Mouse (Mus musculus): ENCODE measurements around the gene Trpc5. TPM values are rescaled to one million over a fixed set of nuclear protein-coding genes. Genes with fewer than 3 reads are reported as not detected.

Trpc5 gene
- polyA plus RNA-seq, 1 experiment from 2014 or later: 0.06 TPM

DNA sequence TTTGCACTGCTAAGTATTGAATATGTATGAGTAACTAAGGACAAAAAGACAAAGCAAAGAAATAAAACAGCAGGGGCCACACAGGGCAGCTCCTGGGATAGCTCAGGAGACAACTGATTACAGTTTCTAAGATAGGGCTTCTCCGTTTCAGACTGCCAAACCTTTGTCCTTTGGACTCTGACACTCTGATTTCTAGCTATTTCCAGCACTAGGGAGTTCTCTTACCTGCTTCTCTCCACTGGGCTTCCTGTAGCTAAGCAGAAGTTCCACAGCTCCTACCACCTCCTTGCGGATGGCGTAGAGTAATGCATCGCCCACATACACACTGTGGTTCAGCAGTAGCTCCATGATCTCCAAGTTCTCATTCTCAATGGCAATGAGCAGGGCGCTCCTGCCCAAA is 164.7 kb downstream of the Trpc5 start:
- H3K36me3 ChIP-seq: no peaks in the 10 kb centered on the region
- no peaks in the 10 kb centered on the region for H3K9me3 ChIP-seq (replicated peaks)
- 73% methylated on average over 5 of the region's 5 CpGs for WGBS (ENCODE audit: insufficient replicate concordance)
- no peak for ATAC-seq
- H3K4me1 ChIP-seq: no peaks in the 10 kb centered on the region
- no peak overlapping the region for H3K9ac ChIP-seq
- H3K4me3 ChIP-seq: no peak overlapping the region
- no peak overlapping the region for H3K27ac ChIP-seq
- H3K4me2 ChIP-seq: no peak overlapping the region
- H3K27me3 ChIP-seq (replicated peaks): no peaks in the 10 kb centered on the region

DNA sequence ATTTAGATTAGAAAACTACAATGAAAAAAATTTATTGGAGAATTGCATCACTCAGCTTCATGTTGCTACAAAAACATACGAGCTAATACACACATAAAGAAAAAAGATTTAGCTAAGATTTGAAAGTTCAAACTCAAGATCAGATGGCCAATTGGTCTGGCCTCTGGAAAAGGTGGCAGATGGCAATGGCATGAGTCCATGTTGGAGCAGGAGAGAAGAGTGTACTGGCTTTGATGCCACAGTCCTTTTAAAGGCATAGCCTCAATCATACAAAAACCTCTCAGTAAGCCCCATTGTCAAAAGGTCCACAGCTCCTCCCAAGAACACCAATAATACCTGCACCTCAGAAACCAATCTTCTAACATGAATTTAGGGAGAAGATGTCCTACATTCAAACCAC is 196.6 kb downstream of the Trpc5 start:
- no peaks in the 10 kb centered on the region for H3K4me1 ChIP-seq
- H3K4me2 ChIP-seq: no peak overlapping the region
- ATAC-seq: no peak
- WGBS (ENCODE audit: insufficient replicate concordance): 48% methylated on average over 1 of the region's 1 CpGs
- no peak overlapping the region for H3K27ac ChIP-seq
- no peaks in the 10 kb centered on the region for H3K9me3 ChIP-seq (replicated peaks)
- H3K27me3 ChIP-seq (replicated peaks): no peaks in the 10 kb centered on the region
- H3K36me3 ChIP-seq: no peaks in the 10 kb centered on the region
- H3K4me3 ChIP-seq: no peak overlapping the region
- no peak overlapping the region for H3K9ac ChIP-seq

GRCm38 (mm10) chrX:144464416-144464815 is 223.6 kb downstream of the Trpc5 start:
- no peak overlapping the region for H3K9ac ChIP-seq
- H3K4me2 ChIP-seq: no peak overlapping the region
- no peak for ATAC-seq
- H3K36me3 ChIP-seq: no peaks in the 10 kb centered on the region
- no peaks in the 10 kb centered on the region for H3K4me1 ChIP-seq
- WGBS (ENCODE audit: insufficient replicate concordance): 64% methylated on average over 2 of the region's 2 CpGs
- no peaks in the 10 kb centered on the region for H3K9me3 ChIP-seq (replicated peaks)
- H3K27ac ChIP-seq: no peak overlapping the region
- H3K27me3 ChIP-seq (replicated peaks): no peaks in the 10 kb centered on the region
- no peak overlapping the region for H3K4me3 ChIP-seq

- Histone ChIP-seq H3K36me3 (no peaks in the 10 kb centered on the region), H3K27me3 (replicated peaks) (no peaks in the 10 kb centered on the region), H3K4me2 (no peak within 1 kb of the TSS), H3K9me3 (replicated peaks) (no peaks in the 10 kb centered on the region), H3K4me3 (no peak within 1 kb of the TSS), H3K9ac (no peak within 1 kb of the TSS), H3K4me1 (no peaks in the 10 kb centered on the region), H3K27ac (no peak within 1 kb of the TSS)
- no peak for ATAC-seq
- 62% methylated on average over 5 of the region's 5 CpGs for WGBS (ENCODE audit: insufficient replicate concordance)
These were observed 231.7 kb downstream of the Trpc5 start, which contains the start of gene Trpc5os for GRCm38 (mm10) chrX:144456281-144456680. Gene Trpc5os (plus strand): TSS chrX:144456581.

GRCm38 (mm10) chrX:144423848-144424247 is 264.1 kb downstream of the Trpc5 start:
- Histone ChIP-seq H3K27me3 (replicated peaks) (no peaks in the 10 kb centered on the region), H3K4me1 (no peaks in the 10 kb centered on the region), H3K36me3 (no peaks in the 10 kb centered on the region), H3K4me3 (no peak overlapping the region), H3K27ac (no peak overlapping the region), H3K9me3 (replicated peaks) (no peaks in the 10 kb centered on the region), H3K4me2 (no peak overlapping the region), H3K9ac (no peak overlapping the region)
- WGBS (ENCODE audit: insufficient replicate concordance): 53% methylated on average over 3 of the region's 3 CpGs
- no peak for ATAC-seq

GRCm38 (mm10) chrX:144421091-144421490 is 266.9 kb downstream of the Trpc5 start:
- 80% methylated on average over 1 of the region's 1 CpGs for WGBS (ENCODE audit: insufficient replicate concordance)
- no peaks in the 10 kb centered on the region for H3K4me1 ChIP-seq
- no peak overlapping the region for H3K4me2 ChIP-seq
- H3K36me3 ChIP-seq: no peaks in the 10 kb centered on the region
- no peak overlapping the region for H3K27ac ChIP-seq
- no peaks in the 10 kb centered on the region for H3K27me3 ChIP-seq (replicated peaks)
- H3K4me3 ChIP-seq: no peak overlapping the region
- no peaks in the 10 kb centered on the region for H3K9me3 ChIP-seq (replicated peaks)
- ATAC-seq: no peak
- H3K9ac ChIP-seq: no peak overlapping the region

DNA sequence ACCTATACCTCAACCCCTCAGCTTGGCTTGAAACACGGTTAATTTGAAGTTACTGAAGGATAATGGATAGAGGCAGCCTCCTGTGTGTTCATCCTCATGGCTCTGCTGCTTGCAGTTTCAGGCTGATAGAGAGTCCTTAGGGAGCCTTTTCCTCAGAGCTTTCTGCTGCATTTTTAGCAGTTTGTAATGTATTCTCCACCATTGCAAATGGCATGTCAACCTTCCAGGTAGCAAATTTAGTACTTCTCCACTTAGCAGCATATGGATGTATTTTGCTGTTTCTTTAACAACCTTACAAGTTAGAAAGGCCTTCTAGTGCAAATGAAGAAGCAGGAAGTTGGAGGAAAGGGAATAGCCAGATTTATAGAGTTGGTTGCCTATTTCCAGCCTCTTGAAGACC is 267.7 kb downstream of the Trpc5 start:
- no peaks in the 10 kb centered on the region for H3K9me3 ChIP-seq (replicated peaks)
- no peaks in the 10 kb centered on the region for H3K27me3 ChIP-seq (replicated peaks)
- whole genome bisulfite sequencing (ENCODE audit: insufficient replicate concordance): 32% methylated on average over 1 of the region's 1 CpGs
- no peaks in the 10 kb centered on the region for H3K36me3 ChIP-seq
- no peaks in the 10 kb centered on the region for H3K4me1 ChIP-seq
- H3K4me2 ChIP-seq: no peak overlapping the region
- no peak overlapping the region for H3K4me3 ChIP-seq
- H3K27ac ChIP-seq: no peak overlapping the region
- no peak overlapping the region for H3K9ac ChIP-seq
- no peak for ATAC-seq

- Histone ChIP-seq H3K27ac (no peak overlapping the region), H3K36me3 (no peaks in the 10 kb centered on the region), H3K27me3 (replicated peaks) (no peaks in the 10 kb centered on the region), H3K9ac (no peak overlapping the region), H3K4me2 (no peak overlapping the region), H3K4me3 (no peak overlapping the region), H3K4me1 (no peaks in the 10 kb centered on the region), H3K9me3 (replicated peaks) (no peaks in the 10 kb centered on the region)
- no peak for ATAC-seq
- 68% methylated on average over 5 of the region's 5 CpGs for WGBS (ENCODE audit: insufficient replicate concordance)
These were observed 279.9 kb downstream of the Trpc5 start for GRCm38 (mm10) chrX:144408036-144408435.

- Histone ChIP-seq H3K9me3 (replicated peaks) (no peaks in the 10 kb centered on the region), H3K9ac (no peak overlapping the region), H3K4me3 (no peak overlapping the region), H3K27me3 (replicated peaks) (no peaks in the 10 kb centered on the region), H3K4me1 (no peaks in the 10 kb centered on the region), H3K27ac (no peak overlapping the region), H3K36me3 (no peaks in the 10 kb centered on the region), H3K4me2 (no peak overlapping the region)
- no peak for ATAC-seq
- 31% methylated on average over 7 of the region's 7 CpGs for WGBS (ENCODE audit: insufficient replicate concordance)
These were observed 284.5 kb downstream of the Trpc5 start for GRCm38 (mm10) chrX:144403526-144403925.

- Histone ChIP-seq H3K4me1 (no peaks in the 10 kb centered on the region), H3K4me3 (no peak overlapping the region), H3K9ac (no peak overlapping the region), H3K9me3 (replicated peaks) (no peaks in the 10 kb centered on the region), H3K27me3 (replicated peaks) (no peaks in the 10 kb centered on the region), H3K27ac (no peak overlapping the region), H3K4me2 (no peak overlapping the region), H3K36me3 (peaks cover 12% of the 10 kb centered on the region)
- ATAC-seq: no peak
- WGBS (ENCODE audit: insufficient replicate concordance): 77% methylated on average over 2 of the region's 2 CpGs
These were observed 313.8 kb downstream of the Trpc5 start for GRCm38 (mm10) chrX:144374196-144374595.

- Histone ChIP-seq H3K36me3 (no peaks in the 10 kb centered on the region), H3K4me1 (no peaks in the 10 kb centered on the region), H3K4me2 (no peak overlapping the region), H3K9ac (no peak overlapping the region), H3K4me3 (no peak overlapping the region), H3K9me3 (replicated peaks) (no peaks in the 10 kb centered on the region), H3K27ac (no peak overlapping the region), H3K27me3 (replicated peaks) (no peaks in the 10 kb centered on the region)
- no peak for ATAC-seq
These were observed 349.6 kb downstream of the Trpc5 start for GRCm38 (mm10) chrX:144338355-144338754.

- Histone ChIP-seq H3K27me3 (replicated peaks) (no peaks in the 10 kb centered on the region), H3K4me3 (no peak overlapping the region), H3K9me3 (replicated peaks) (no peaks in the 10 kb centered on the region), H3K4me1 (no peaks in the 10 kb centered on the region), H3K27ac (no peak overlapping the region), H3K4me2 (no peak overlapping the region), H3K9ac (no peak overlapping the region), H3K36me3 (no peaks in the 10 kb centered on the region)
- ATAC-seq: no peak
These were observed 350.0 kb downstream of the Trpc5 start for GRCm38 (mm10) chrX:144337938-144338337.

GRCm38 (mm10) chrX:144335332-144336015 is 352.5 kb downstream of the Trpc5 start:
- no peak for ATAC-seq
- H3K9ac ChIP-seq: no peak overlapping the region
- H3K9me3 ChIP-seq (replicated peaks): no peaks in the 10 kb centered on the region
- 70% methylated on average over 8 of the region's 8 CpGs for WGBS (ENCODE audit: insufficient replicate concordance)
- H3K27ac ChIP-seq: no peak overlapping the region
- H3K36me3 ChIP-seq: no peaks in the 10 kb centered on the region
- no peaks in the 10 kb centered on the region for H3K27me3 ChIP-seq (replicated peaks)
- H3K4me1 ChIP-seq: no peaks in the 10 kb centered on the region
- no peak overlapping the region for H3K4me3 ChIP-seq
- H3K4me2 ChIP-seq: no peak overlapping the region

Data from liver, embryonic 12.5 days (tissue).